Mouse (Mus musculus) heart, postnatal 14 days (tissue): ENCODE data around the gene Nup54. TPM values are rescaled to one million over a fixed set of nuclear protein-coding genes. Genes with fewer than 3 reads are reported as not detected.
A peak's percentile ranks its signal among the peaks of the same experiment; 100 is the strongest.

ENCODE experiments used
- DNase-seq, 2 experiments: peaks; one replicate each; pipeline ENCODE4 v3.0.0; 2021 to 2022
- intact Hi-C: fragments of 180-260 bp; cut with DNase I; formaldehyde crosslinking; loops from one replicate; pipeline ENCODE4 v1.15.1; 2025
- long read RNA-seq, 2 experiments: library from polyadenylated mRNA; stranded (forward); transcript quantifications; one replicate each; pipeline ENCODE4 v2.0.0; 2021
- total RNA-seq, 2 experiments: library from RNA; stranded (reverse); gene quantifications; 2 replicates each; pipeline ENCODE4 v1.2.3; 2021

Nup54 gene
- 10 to 100 TPM; 15.8 to 17.0 TPM for total RNA-seq
- long read RNA-seq, experiment 1, transcript Nup54-201 (12 exons, 2,352 nt), result major isoform, 16 of 18 reads
- long read RNA-seq, experiment 1, partial matches to known transcripts, result 0 of 18 reads
- long read RNA-seq, experiment 1, other reads (novel, unspliced or antisense), result 2 of 18 reads
- long read RNA-seq, experiment 2, transcript Nup54-201 (12 exons, 2,352 nt), result major isoform, 10 of 16 reads
- long read RNA-seq, experiment 2, partial matches to known transcripts, result 1 of 16 reads
- long read RNA-seq, experiment 2, other reads (novel, unspliced or antisense), result 4 of 16 reads

- intact Hi-C loops, result loop anchor here (2.0 kb wide), 1 partner anchor 70 kb away; no protein-coding TSS in a partner anchor
- DNase-seq, result peak; percentile 92 to 96
Observed at GRCm38 (mm10) chr5:92435025-92435584, at the start of gene Nup54. Gene Nup54, minus strand, starts transcription at chr5:92435219.

DNA sequence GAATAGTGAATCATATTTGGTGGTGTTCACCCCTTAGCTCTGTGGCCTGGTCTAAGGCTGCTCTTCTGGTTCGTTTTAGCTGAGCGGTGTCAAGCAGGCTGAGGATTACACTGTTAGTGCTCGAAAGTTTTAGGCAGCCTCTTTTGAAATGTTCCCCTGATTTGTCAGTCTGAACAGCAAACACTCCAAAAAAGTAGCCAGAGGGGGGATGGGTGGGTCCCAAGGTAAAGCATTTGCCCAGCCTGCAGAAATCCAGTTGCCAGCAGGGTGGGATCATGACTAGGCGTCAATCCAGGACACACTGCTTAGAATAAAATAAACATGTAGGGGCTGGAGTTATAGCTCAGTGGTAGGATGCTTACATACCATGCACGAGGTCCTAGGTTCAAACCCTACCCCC is 37.8 kb upstream of the Nup54 start:
- intact Hi-C loops, result no loop called here
- no peak for DNase-seq

DNA sequence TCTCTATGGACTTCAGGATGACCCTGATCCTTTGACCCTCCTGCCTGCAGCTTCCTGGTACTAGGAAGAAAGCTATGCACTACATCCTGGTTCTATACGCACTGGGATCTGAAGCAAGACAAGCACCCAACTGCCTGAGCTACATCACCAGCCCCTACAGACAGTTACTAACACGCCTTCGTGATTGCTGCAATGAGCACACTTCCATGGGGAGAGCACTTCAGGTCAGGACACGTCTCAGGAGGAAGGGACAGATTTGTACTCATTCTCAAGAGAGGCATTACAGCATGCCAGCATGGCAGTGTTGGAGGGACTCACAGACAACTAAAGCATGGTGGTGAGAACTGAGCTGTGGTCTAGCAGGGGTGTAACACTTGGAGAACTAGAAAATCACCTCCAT is 36.5 kb upstream of the Nup54 start:
- intact Hi-C loops, result no loop called here
- no peak for DNase-seq

DNA sequence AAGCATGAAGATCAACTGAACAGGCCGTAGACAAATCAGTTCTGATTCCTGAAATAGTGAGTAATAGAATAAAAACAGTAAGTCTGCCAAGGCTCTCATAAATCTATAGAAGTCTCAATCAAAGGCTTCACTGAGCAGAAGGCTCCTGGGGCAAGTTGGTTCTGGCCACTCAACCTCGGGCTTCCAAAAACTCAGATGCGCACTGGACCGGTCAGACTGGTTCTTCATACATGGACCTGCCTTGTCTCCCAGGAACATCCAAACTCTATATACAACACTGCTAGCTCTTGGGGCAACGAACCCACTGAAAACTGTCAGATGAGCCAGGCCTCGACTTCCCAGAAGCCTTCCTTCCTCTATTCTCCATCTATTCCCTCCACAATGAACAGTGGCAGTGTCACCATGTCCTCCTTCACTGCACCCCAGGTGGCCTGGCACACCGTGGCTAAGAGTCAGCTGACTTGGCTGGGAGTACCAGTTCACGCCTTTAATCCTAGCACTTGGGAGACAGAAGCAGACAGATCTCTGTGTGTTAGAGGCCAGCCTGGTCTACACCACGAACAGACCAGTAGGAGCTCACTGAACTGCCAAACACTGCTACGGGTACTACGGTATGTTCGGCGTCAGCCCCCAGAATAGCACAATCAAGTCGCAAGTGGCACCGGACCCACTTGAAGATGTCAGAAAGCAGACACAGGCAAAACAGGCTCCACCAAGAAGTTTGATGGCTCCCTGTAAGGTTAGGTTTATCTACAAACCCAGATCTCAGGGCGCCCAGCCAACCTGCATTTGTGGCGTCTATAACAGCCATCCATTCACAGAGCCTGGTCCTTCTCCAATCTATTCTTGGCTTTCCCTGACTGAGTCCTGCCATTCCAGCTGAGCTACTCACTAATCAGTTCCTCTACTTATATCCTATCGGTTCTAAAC is 34.4 kb upstream of the Nup54 start:
- intact Hi-C loops, result loop anchor here (2.0 to 5.0 kb wide), 2 partner anchors 15 to 133 kb away; partner anchors contain the start of gene Stbd1
- DNase-seq, result no peak

DNA sequence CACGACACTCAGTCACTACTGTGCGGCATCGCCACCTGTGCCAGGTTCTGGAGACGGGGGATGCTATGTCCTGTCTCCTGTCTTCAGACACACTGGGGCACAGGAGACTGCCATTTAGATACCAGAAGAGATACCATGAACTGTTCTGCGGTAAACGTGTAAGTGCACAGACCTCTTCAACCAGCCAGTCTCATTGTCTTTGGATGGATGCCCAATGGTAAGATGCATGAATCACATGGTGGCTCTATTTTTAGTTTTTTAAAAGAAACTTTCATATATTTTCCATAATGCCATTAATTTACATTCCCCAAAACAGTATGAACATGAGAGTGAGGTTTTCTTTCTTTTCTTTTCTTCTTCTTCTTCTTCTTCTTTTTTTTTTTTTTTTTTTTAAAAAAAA is 33.2 kb upstream of the Nup54 start:
- no peak for DNase-seq
- intact Hi-C loops, result loop anchor here (2.0 to 5.0 kb wide), 2 partner anchors 17 to 134 kb away; partner anchors contain the start of gene Stbd1

GRCm38 (mm10) chr5:92467102-92467766 is 32.2 kb upstream of the Nup54 start:
- intact Hi-C loops, result loop anchor here (5.0 kb wide), 1 partner anchor 135 kb away; the partner anchor contains the start of gene Stbd1
- DNase-seq, result no peak

DNA sequence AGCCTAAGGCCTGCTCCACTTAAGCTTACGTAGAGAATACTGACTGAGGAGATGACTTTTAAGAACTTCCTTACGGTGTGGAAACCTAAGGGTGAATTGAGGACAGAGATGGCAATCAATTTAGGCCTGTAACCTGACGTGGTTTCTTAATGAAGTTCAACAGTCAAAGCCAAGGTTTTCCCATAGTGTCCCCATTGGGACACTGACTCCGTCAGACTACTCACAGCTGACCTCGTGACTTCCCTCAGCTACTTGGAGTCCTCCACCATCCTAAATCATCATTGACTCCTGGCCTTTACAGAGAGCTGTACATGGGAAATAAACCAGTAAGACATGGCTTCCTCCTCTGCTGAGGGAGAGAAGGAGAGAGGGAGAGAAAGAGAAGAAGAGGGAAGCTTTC is 30.5 kb upstream of the Nup54 start:
- intact Hi-C loops, result loop anchor here (5.0 kb wide), 1 partner anchor 137 kb away; the partner anchor contains the start of gene Stbd1
- DNase-seq, result no peak

DNA sequence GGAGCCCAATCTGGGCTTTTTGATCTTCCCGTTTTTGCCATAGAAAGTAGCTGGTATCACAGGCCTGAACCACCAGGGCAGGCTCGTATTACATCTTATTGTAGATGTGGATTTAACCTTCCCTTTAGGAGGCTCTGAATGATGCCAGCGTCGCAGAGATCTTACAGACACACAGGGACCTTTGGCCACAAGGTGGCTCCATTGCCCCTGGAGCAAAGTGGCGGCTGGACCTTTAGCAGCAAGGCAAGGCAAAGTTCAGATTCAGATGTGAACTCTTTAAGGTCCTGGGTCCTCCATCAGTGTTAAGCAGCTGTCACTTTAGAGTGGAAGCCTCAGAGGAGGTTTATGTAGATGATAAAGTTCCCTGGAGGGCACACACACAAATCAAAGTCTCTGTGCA is 26.3 kb upstream of the Nup54 start:
- DNase-seq, result peak; percentile 78 to 83
- intact Hi-C loops, result loop anchor here (2.0 to 5.0 kb wide), 4 partner anchors 43 to 266 kb away; no protein-coding TSS in a partner anchor

DNA sequence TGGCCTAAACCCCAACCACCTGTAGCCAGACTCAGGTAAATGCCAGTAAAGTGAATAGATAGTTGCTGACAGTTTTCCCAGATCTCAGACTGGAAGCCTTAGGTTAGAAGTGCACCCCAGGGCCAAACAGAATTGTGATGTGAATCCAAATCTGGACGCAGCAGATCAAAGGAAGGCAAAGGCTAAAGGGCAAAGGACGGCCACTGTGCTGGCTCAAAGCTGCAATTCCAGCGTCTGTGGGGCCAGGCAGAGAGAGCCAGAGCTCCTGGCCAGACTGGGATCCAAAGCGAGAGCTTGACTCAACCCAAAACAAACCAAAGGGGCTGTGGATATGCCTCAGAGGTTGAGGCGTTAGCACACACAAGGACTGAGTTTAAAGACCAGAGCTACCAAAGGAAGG is 23.7 kb upstream of the Nup54 start:
- DNase-seq, result no peak
- intact Hi-C loops, result no loop called here

- intact Hi-C loops, result no loop called here
- no peak for DNase-seq
Observed at GRCm38 (mm10) chr5:92457410-92457809, 22.4 kb upstream of the Nup54 start.

DNA sequence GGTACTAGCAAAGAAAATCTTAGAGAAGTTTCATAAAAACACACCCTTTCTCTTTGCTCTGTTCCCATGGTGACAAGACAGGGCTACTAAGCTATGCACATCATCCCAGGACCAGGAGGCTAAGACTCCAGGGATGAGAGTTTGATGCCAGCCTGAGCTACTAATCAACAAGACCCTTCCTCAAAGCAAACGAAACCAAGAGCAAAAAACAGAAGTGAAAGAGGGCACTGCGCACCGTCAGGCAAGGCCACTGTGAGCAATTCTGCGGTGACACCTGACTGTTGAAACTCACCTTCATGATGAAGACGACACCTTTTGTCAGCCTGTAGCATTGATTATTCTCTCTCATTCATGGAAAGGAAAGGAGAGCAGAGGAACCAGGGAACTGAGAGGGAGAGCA is 17.9 kb upstream of the Nup54 start:
- DNase-seq, result no peak

GRCm38 (mm10) chr5:92446736-92447135 is 11.7 kb upstream of the Nup54 start:
- intact Hi-C loops, result no loop called here
- no peak for DNase-seq

More for the DNA sequence above, 17.9 kb upstream of the Nup54 start:
- intact Hi-C loops, result no loop called here

DNA sequence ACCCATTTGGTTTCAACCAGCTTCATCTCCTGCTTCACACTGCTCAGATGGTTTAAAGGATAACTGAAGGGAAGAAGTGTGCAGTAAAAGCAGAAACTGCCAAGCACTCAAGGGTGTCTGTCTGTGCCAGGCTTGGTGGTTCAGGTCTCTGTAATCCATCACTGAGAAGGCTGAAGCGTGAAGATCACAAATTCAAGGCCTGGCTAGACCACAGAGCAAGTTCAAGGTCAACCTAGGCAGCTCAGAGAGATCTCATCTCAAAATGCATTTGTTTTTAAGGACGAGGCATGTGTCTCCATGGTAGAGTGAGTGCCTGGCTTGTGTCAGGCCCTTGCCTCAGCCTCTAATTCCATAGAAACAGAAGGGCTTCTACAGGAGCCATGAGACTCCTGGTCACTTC is 10.0 kb upstream of the Nup54 start:
- intact Hi-C loops, result no loop called here
- DNase-seq, result no peak

DNA sequence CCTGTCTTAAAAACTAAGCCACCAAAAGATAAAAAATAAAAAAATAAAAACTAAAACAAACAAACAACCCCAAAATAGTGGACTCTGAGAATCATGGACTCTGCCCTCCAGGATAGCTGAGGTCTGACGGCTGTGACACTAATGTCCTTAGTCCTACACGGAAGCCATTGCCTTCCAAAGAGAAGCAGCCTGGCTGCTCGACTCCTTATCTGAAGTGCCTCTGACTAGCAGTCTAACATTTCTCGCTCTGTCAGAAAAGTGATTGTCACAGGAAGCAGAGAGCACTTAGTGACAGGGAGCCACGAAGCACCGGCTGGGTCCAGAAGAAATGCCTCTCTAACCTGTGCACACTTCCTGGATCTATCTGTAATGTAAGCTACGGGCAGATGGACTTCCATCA is 7.9 kb upstream of the Nup54 start:
- intact Hi-C loops, result loop anchor here (5.0 kb wide), 1 partner anchor 159 kb away; the partner anchor contains the start of gene Stbd1
- DNase-seq, result peak in 1 of 2 experiments; percentile 11

- intact Hi-C loops, result loop anchor here (5.0 kb wide), 1 partner anchor 161 kb away; the partner anchor contains the start of gene Stbd1
- DNase-seq, result peak; percentile 44 to 47
Observed at GRCm38 (mm10) chr5:92441494-92441893, 6.5 kb upstream of the Nup54 start.

DNA sequence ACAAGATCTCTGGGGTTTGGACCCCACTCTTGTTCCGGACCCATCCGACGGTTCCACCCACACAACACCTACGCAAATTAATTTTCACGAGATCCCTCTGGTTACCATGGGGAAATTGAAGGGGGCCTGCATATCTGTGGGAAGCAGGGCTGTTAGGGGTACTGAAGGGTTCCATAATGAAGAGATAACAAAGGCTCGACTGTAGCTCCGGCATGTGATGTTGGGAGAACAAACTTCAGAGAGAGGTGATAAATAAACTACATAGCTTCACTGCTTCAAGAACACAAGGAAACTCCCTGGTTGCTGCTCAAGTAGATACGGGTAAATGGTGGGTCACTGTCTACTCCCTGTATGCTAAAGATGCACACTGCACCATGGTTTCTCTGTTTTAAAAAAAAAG is 3.5 kb upstream of the Nup54 start:
- intact Hi-C loops, result no loop called here
- DNase-seq, result no peak

- intact Hi-C loops, result loop anchor here (2.0 kb wide), 1 partner anchor 70 kb away; no protein-coding TSS in a partner anchor
- DNase-seq, result peak in 1 of 2 experiments; percentile 50
Observed at GRCm38 (mm10) chr5:92434571-92434985, 441 bp downstream of the Nup54 start.

GRCm38 (mm10) chr5:92434070-92434469 is 949 bp downstream of the Nup54 start:
- DNase-seq, result no peak
- intact Hi-C loops, result loop anchor here (2.0 kb wide), 1 partner anchor 71 kb away; no protein-coding TSS in a partner anchor

DNA sequence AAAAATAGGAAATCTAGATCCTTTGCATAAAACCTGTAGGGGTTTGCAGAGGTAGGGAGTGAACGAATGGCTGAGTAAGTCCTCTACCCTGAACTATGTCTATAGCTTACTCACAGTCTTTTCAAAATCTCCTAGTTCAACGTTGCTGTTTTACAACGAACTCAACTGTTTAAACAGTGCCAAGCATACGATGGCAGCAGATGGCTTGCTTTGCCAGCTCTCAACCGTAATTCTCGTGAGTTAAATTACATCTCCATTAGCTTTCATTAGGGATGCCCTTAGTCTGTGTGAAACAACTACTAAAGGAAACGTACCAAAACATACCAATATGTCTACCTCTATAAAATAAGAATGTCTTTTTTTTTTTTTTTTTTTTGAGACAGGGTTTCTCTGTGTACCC is 3.4 kb downstream of the Nup54 start:
- no peak for DNase-seq
- intact Hi-C loops, result no loop called here

DNA sequence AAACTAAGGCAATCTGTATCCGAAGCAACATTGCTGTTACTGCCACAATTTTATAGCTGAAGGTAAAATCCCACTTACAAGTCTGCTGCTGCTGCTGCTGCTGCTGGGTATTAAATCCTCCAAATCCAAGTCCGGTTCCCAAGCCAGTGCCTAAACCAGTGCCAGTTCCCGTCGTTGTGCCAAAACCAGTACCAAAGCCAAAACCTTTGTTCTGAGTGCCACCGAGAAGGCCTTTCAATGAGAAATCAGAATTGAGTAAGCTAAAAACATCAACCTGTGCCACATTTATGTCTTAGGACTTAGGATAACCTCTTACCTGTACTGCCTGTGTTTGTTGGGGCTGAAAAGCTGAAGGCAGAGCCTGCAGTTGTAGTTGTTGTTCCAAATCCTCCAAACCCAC is 4.3 kb downstream of the Nup54 start:
- DNase-seq, result no peak
- intact Hi-C loops, result no loop called here
